Mouse (Mus musculus): ENCODE measurements at regions not wholly inside any gene's neighbourhood (a gene's known extent, or its start where the extent isn't known, plus 50 kb on each side); places are given as distances from the start of the nearest gene placed in this dataset.

GRCm38 (mm10) chr2:105454353-105454752 is 55.2 kb upstream of the Rcn1 start:
- no peak for DNase-seq (ENCODE audit: extremely low spot score, low read depth, low spot score)

GRCm38 (mm10) chr2:105454836-105455235 is 55.7 kb upstream of the Rcn1 start:
- DNase-seq (ENCODE audit: extremely low spot score, low read depth, low spot score): no peak

GRCm38 (mm10) chr2:105458643-105459042 is 59.5 kb upstream of the Rcn1 start:
- DNase-seq (ENCODE audit: extremely low spot score, low read depth, low spot score): no peak

GRCm38 (mm10) chr2:105459512-105459911 is 60.4 kb upstream of the Rcn1 start:
- DNase-seq (ENCODE audit: extremely low spot score, low read depth, low spot score): no peak

- no peak for DNase-seq (ENCODE audit: extremely low spot score, low read depth, low spot score)
Measured at GRCm38 (mm10) chr2:105465630-105466029, 66.5 kb upstream of the Rcn1 start.

GRCm38 (mm10) chr2:105468930-105469329 is 69.8 kb upstream of the Rcn1 start:
- no peak for DNase-seq (ENCODE audit: extremely low spot score, low read depth, low spot score)

GRCm38 (mm10) chr2:105476028-105476677 is 77.0 kb upstream of the Rcn1 start:
- DNase-seq (ENCODE audit: extremely low spot score, low read depth, low spot score): no peak

GRCm38 (mm10) chr2:105481990-105482592 is 83.0 kb upstream of the Rcn1 start:
- DNase-seq (ENCODE audit: extremely low spot score, low read depth, low spot score): no peak

- no peak for DNase-seq (ENCODE audit: extremely low spot score, low read depth, low spot score)
Measured at GRCm38 (mm10) chr2:105484496-105484895, 85.4 kb upstream of the Rcn1 start.

- DNase-seq (ENCODE audit: extremely low spot score, low read depth, low spot score): no peak
Measured at GRCm38 (mm10) chr2:105485286-105485685, 86.2 kb upstream of the Rcn1 start.

- no peak for DNase-seq (ENCODE audit: extremely low spot score, low read depth, low spot score)
Measured at GRCm38 (mm10) chr2:105495796-105496195, 96.7 kb upstream of the Rcn1 start.

- DNase-seq (ENCODE audit: extremely low spot score, low read depth, low spot score): no peak
Measured at GRCm38 (mm10) chr2:105504197-105504596, 105.1 kb upstream of the Rcn1 start.

- DNase-seq (ENCODE audit: extremely low spot score, low read depth, low spot score): no peak
Measured at GRCm38 (mm10) chr2:105505554-105505953, 106.4 kb upstream of the Rcn1 start.

GRCm38 (mm10) chr2:105507160-105507559 is 108.0 kb upstream of the Rcn1 start:
- DNase-seq (ENCODE audit: extremely low spot score, low read depth, low spot score): no peak

GRCm38 (mm10) chr2:105510816-105511215 is 111.7 kb upstream of the Rcn1 start:
- no peak for DNase-seq (ENCODE audit: extremely low spot score, low read depth, low spot score)

- DNase-seq (ENCODE audit: extremely low spot score, low read depth, low spot score): no peak
Measured at GRCm38 (mm10) chr2:105511690-105512089, 112.6 kb upstream of the Rcn1 start.

- DNase-seq (ENCODE audit: extremely low spot score, low read depth, low spot score): no peak
Measured at GRCm38 (mm10) chr2:105514226-105514625, 115.1 kb upstream of the Rcn1 start.

GRCm38 (mm10) chr2:105514881-105515280 is 115.8 kb upstream of the Rcn1 start:
- no peak for DNase-seq (ENCODE audit: extremely low spot score, low read depth, low spot score)

GRCm38 (mm10) chr2:105515326-105515725 is 116.2 kb upstream of the Rcn1 start:
- no peak for DNase-seq (ENCODE audit: extremely low spot score, low read depth, low spot score)

GRCm38 (mm10) chr2:105516267-105517133 is 117.4 kb upstream of the Rcn1 start:
- DNase-seq (ENCODE audit: extremely low spot score, low read depth, low spot score): no peak

GRCm38 (mm10) chr2:105521841-105522240 is 122.7 kb upstream of the Rcn1 start:
- no peak for DNase-seq (ENCODE audit: extremely low spot score, low read depth, low spot score)

- DNase-seq (ENCODE audit: extremely low spot score, low read depth, low spot score): peak; percentile 16
Measured at GRCm38 (mm10) chr2:105523297-105523802, 124.2 kb upstream of the Rcn1 start.
